Mouse (Mus musculus): ENCODE results near the gene Msmb. TPM values are rescaled to one million over a fixed set of nuclear protein-coding genes. Genes with fewer than 3 reads are reported as not detected.

Msmb gene
- total and polyA plus RNA-seq, 3 experiments: not detected

DNA sequence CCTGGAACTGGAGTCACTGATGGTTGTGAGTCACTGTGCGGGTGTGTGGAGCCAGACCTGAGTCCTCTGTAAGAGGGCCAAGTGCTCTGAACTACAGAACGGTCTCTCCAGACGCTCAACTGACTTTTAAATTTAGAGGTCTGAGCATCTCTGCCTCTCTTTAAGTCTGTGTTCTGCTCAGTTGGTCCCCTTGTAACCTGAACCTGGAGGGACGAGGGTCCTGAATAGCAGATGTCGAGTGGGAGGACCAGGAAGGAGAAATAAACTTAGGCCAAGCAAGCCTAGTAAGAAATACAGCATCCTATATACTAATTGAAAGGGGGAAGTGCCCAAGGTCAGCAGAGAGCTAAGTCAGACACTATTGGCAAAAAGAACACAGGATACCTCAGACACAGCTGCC, 45.1 kb upstream of the Msmb start:
- TF ChIP-seq MYB (IDR thresholded peaks at IDR 0.05; ENCODE audit: low read depth, low read length): no peak
- TF ChIP-seq CHD1 (IDR thresholded peaks at IDR 0.05; ENCODE audit: low read depth, low read length): no peak
- TF ChIP-seq MAZ (IDR thresholded peaks at IDR 0.05; ENCODE audit: low read depth, low read length): no peak
- TF ChIP-seq BHLHE40 (IDR thresholded peaks at IDR 0.05; ENCODE audit: borderline replicate concordance, low read depth, low read length): no peak
- no peak for TF ChIP-seq HCFC1 (IDR thresholded peaks at IDR 0.05; ENCODE audit: low read depth, low read length)
- no peak for TF ChIP-seq MEF2A (IDR thresholded peaks at IDR 0.05; ENCODE audit: extremely low read depth, insufficient replicate concordance, low read depth, low read length, poor library complexity, severe bottlenecking)
- TF ChIP-seq USF2 (IDR thresholded peaks at IDR 0.05; ENCODE audit: borderline replicate concordance in 1 of 2, insufficient read depth in 1 of 2, low read depth in 1 of 2, low read length in 2 of 2): no peak
- TF ChIP-seq CHD2 (IDR thresholded peaks at IDR 0.05; ENCODE audit: low read length): no peak
- TF ChIP-seq ZKSCAN1 (IDR thresholded peaks at IDR 0.05; ENCODE audit: low read depth, low read length): no peak
- TF ChIP-seq USF1 (IDR thresholded peaks at IDR 0.05; ENCODE audit: low read depth, low read length): no peak
- no peak for TF ChIP-seq SIN3A (IDR thresholded peaks at IDR 0.05; ENCODE audit: low read length)
- TF ChIP-seq MAFK (IDR thresholded peaks at IDR 0.05; ENCODE audit: borderline replicate concordance, low read depth, low read length): no peak
- no peak for TF ChIP-seq NELFE (IDR thresholded peaks at IDR 0.05; ENCODE audit: low read depth, low read length)
- TF ChIP-seq ZC3H11A (IDR thresholded peaks at IDR 0.05; ENCODE audit: low read depth, low read length): no peak
- TF ChIP-seq RAD21 (IDR thresholded peaks at IDR 0.05; ENCODE audit: low read depth, low read length): no peak
- no peaks in the 10 kb centered on the region for H3K4me1 ChIP-seq (ENCODE audit: control insufficient read depth in 1 of 2, insufficient read depth in 2 of 2, low read length in 2 of 2)
- H3K79me2 ChIP-seq (ENCODE audit: control insufficient read depth, insufficient read depth, low read length, poor library complexity): no peaks in the 10 kb centered on the region
- no peak overlapping the region for H3K9ac ChIP-seq (ENCODE audit: control insufficient read depth, low read depth, low read length, poor library complexity, severe bottlenecking)
- no peaks in the 10 kb centered on the region for H3K9me3 ChIP-seq (replicated peaks; ENCODE audit: insufficient read depth, low read length)
- no peak overlapping the region for H3K4me3 ChIP-seq (ENCODE audit: control insufficient read depth in 1 of 2, insufficient read depth in 1 of 2, low read depth in 2 of 2, low read length in 2 of 2)
- no peaks in the 10 kb centered on the region for H3K27me3 ChIP-seq (ENCODE audit: control insufficient read depth in 1 of 2, insufficient read depth in 2 of 2, low read length in 2 of 2)
- H3K27ac ChIP-seq (ENCODE audit: control insufficient read depth, low read depth, low read length): no peak overlapping the region
- peaks cover 0 to 47% of the 10 kb centered on the region in 2 experiments; a peak in 2 of 4 replicates for H3K36me3 ChIP-seq (ENCODE audit: control insufficient read depth in 1 of 2, insufficient read depth in 2 of 2, low read length in 2 of 2)
- no peak for DNase-seq (ENCODE audit: low read depth, low spot score)

GRCm38 (mm10) chr14:32097691-32098090, 44.1 kb upstream of the Msmb start:
- H3K4me3 ChIP-seq (ENCODE audit: control insufficient read depth in 1 of 2, insufficient read depth in 1 of 2, low read depth in 2 of 2, low read length in 2 of 2): no peak overlapping the region
- peaks cover 0 to 44% of the 10 kb centered on the region in 2 experiments; a peak in 2 of 4 replicates for H3K36me3 ChIP-seq (ENCODE audit: control insufficient read depth in 1 of 2, insufficient read depth in 2 of 2, low read length in 2 of 2)
- H3K27me3 ChIP-seq (ENCODE audit: control insufficient read depth in 1 of 2, insufficient read depth in 2 of 2, low read length in 2 of 2): no peaks in the 10 kb centered on the region
- H3K27ac ChIP-seq (ENCODE audit: control insufficient read depth, low read depth, low read length): no peak overlapping the region
- H3K9ac ChIP-seq (ENCODE audit: control insufficient read depth, low read depth, low read length, poor library complexity, severe bottlenecking): no peak overlapping the region
- TF ChIP-seq USF2 (IDR thresholded peaks at IDR 0.05; ENCODE audit: borderline replicate concordance in 1 of 2, insufficient read depth in 1 of 2, low read depth in 1 of 2, low read length in 2 of 2): no peak
- H3K4me1 ChIP-seq (ENCODE audit: control insufficient read depth in 1 of 2, insufficient read depth in 2 of 2, low read length in 2 of 2): no peaks in the 10 kb centered on the region
- H3K9me3 ChIP-seq (replicated peaks; ENCODE audit: insufficient read depth, low read length): no peaks in the 10 kb centered on the region
- no peak for DNase-seq (ENCODE audit: low read depth, low spot score)
- no peaks in the 10 kb centered on the region for H3K79me2 ChIP-seq (ENCODE audit: control insufficient read depth, insufficient read depth, low read length, poor library complexity)
